Mouse (Mus musculus): ENCODE measurements at regions not wholly inside any gene's neighbourhood (a gene's known extent, or its start where the extent isn't known, plus 50 kb on each side); places are given as distances from the start of the nearest gene placed in this dataset.

DNA sequence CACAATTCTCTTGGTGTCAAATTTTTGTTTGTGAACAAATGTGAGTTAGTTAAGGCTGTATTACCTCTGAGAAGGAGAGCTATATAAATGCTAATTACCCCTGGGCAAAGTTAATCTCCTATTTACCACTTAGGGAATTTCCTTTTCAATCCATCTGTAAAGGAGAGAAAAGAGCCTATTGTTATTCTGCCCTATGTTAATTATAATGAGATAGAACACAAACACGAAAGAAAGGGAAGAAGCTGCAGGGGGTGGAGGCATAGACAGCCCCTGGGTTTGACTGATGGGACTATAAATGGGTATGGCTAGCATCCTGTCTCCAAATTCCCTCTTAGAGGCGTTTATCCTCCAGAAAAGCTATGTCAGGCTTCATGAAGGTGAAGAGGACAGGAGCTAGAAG lies 185.2 kb upstream of the Gadl1 start:
- TF ChIP-seq CTCF (IDR thresholded peaks at IDR 0.05; ENCODE audit: low read depth) (no peak), EP300 (IDR thresholded peaks at IDR 0.05; ENCODE audit: low read depth) (no peak)
